Mouse (Mus musculus) heart, postnatal 4 days (tissue): ENCODE results near the gene Higd2a. TPM values are rescaled to one million over a fixed set of nuclear protein-coding genes. Genes with fewer than 3 reads are reported as not detected.

Experiments used
- DNase-seq: peaks from one replicate; pipeline ENCODE4 v3.0.0; 2021
- microRNA-seq, 2 experiments: library from miRNA; unstranded; fragments of <30 nt; microRNA quantifications; one replicate each; pipeline ENCODE4 v1.2.0; 2021 to 2022
- total RNA-seq, 2 experiments: library from RNA; stranded (reverse); gene quantifications; 2 replicates each; pipeline ENCODE4 v1.2.3; 2021

The Higd2a gene
- total RNA-seq, 2 experiments from 2014 or later = 224 to 238 TPM

DNA sequence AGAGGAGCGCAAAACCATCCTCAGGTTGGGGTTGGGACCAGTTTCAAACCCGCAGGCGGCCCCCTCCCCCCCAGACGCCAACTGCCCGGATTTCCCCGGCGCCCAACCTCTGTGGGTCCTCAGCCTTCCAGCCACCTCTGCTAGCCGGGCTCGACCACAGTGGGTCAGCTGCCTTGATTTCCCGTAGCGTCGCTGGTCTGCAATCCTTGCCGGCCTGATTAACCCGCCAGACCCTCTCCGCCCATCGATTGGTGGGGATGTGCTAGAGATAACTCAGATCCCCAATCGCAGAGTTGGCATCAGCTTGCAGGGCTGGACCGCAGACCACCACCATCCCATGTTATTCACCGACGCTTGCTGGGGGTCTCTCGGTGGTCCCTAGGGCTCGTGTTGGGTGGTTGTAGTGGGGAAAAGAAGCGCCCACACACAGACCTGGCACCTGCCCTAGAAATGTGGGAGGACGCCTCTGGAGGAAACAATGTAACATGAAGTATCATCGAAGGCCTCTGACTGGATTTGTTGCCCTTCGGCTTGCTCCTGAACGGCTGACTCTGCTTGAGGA is 32.0 kb downstream of the Higd2a start:
- DNase-seq = peak; percentile 44

GRCm38 (mm10) chr13:54629128-54629527 is 39.1 kb downstream of the Higd2a start:
- no peak for DNase-seq

GRCm38 (mm10) chr13:54632731-54633277 is 42.8 kb downstream of the Higd2a start:
- DNase-seq = no peak

GRCm38 (mm10) chr13:54635011-54635410 is 45.0 kb downstream of the Higd2a start:
- DNase-seq = no peak

Small RNAs within 50 kb of the gene (microRNA-seq; reads per million reads assigned to microRNA genes)
- 0 reads per million in 2 experiments for gene Gm24195

Other genes starting within 250 kb of the Higd2a start
- gene Cplx2, start 218.9 kb upstream of the Higd2a start, total RNA-seq = 10 to 100 TPM; 12.6 to 12.7 TPM
- gene Thoc3, start 121.4 kb upstream of the Higd2a start, total RNA-seq = 10 to 100 TPM; 43.4 to 44.0 TPM
- gene Simc1, start 86.4 kb upstream of the Higd2a start, total RNA-seq = 1 to 10 TPM; 4.7 to 5.4 TPM
- 10 to 100 TPM; 83.7 to 87.2 TPM for gene 4833439L19Rik, start 24.8 kb upstream of the Higd2a start, total RNA-seq
- gene Arl10, start 15.2 kb upstream of the Higd2a start, total RNA-seq = 10 to 100 TPM; 13.3 to 13.7 TPM
- 10 to 100 TPM; 21.8 to 21.9 TPM for gene Nop16, start 117 bp upstream of the Higd2a start, total RNA-seq
- gene Cltb, start 21.1 kb downstream of the Higd2a start, total RNA-seq = 10 to 100 TPM; 90.0 to 96.8 TPM
- gene Faf2, start 31.6 kb downstream of the Higd2a start, total RNA-seq = 10 to 100 TPM; 41.7 to 42.8 TPM
- 10 to 100 TPM; 60.7 to 67.0 TPM for gene Rnf44, start 103.7 kb downstream of the Higd2a start, total RNA-seq
- not detected for gene Cdhr2, start 111.3 kb downstream of the Higd2a start, total RNA-seq
- gene Gprin1, start 159.7 kb downstream of the Higd2a start, total RNA-seq = under 1 TPM; 0.10 to 0.11 TPM
- gene Sncb, start 176.4 kb downstream of the Higd2a start, total RNA-seq = not detected
- not detected for gene Eif4e1b, start 193.8 kb downstream of the Higd2a start, total RNA-seq
- 10 to 100 TPM in 1 of 2 experiments, 1 to 10 TPM in 1; 9.1 to 12.8 TPM for gene Tspan17, start 199.2 kb downstream of the Higd2a start, total RNA-seq